Mouse (Mus musculus): Measurements from ENCODE around the gene Syde1.

The Syde1 gene

GRCm38 (mm10) chr10:78591406-78592328 is at the start of gene Syde1:
Gene Syde1, minus strand, starts transcription at chr10:78591964.
- in situ Hi-C loops (cut with MboI, MseI), result loop anchor here in 1 of 2 experiments (25.0 kb wide), 1 partner anchor 1271 kb away; the partner anchor contains the start of genes Plppr3, Prtn3 and Ptbp1

DNA sequence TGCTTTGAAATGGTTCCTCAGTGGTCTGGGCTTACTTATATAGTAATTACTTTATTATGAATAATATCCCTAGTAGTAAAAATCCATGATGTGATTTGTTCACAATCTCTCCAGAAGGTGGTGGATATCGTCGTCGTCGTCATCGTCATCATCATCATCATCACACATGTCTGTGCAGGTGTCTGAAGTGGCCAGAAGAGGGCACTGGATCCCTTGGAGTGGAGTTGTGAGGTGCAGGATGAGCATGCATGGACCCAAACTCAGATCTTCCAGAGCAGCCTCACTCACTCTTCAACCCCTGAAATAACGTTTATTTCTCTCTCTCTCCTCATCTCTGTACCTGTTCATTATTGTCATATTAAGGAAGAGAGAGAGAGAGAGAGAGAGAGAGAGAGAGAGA is 40.5 kb upstream of the Syde1 start:
- in situ Hi-C loops (cut with MboI, MseI), result loop anchor here in 1 of 2 experiments (25.0 kb wide), 1 partner anchor 480 kb away; no protein-coding TSS in a partner anchor

GRCm38 (mm10) chr10:78630194-78630593 is 38.4 kb upstream of the Syde1 start:
- in situ Hi-C loops (cut with MboI, MseI), result loop anchor here in 1 of 2 experiments (25.0 kb wide), 1 partner anchor 482 kb away; no protein-coding TSS in a partner anchor

DNA sequence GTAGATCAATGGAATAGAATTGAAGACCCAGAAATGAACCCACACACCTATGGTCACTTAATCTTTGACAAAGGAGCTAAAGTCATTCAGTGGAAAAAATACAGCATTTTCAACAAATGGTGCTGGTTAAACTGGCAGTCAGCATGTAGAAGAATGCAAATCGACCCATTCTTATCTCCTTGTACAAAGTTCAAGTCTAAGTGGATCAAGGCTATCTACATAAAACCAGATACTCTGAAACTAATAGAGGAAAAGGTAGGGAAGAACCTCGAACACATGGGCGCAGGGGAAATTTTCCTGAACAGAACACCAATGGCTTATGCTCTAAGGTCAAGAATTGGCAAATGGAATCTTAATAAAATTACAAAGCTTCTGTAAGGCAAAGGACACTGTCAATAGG is 31.4 kb upstream of the Syde1 start:
- in situ Hi-C loops (cut with MboI, MseI), result loop anchor here in 1 of 2 experiments (10.0 kb wide), 1 partner anchor 892 kb away; no protein-coding TSS in a partner anchor

DNA sequence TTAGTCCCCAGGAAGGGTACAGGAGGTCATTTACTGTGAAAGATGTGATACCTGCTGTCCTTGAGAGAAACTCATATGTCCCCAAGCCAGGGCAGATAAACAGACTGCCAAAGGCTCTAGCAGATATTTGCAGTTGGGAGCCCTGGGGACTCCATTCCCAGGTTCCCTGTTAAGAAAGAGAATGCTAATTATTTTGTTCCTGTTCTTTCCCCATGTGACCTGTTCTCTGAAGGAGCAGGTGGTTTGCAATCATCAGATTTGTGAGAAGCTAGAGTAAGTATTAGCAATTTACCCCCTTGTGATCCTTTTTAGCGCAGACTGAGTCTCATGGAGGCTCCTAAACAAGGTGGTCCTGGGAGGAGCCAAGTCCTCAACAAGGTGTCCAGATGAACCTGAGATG is 26.2 kb upstream of the Syde1 start, which contains the start of gene Olfr1357:
Olfr1357 (minus strand) TSS at position 101 of the 400 bp plus-strand sequence.
- in situ Hi-C loops (cut with MboI, MseI), result no loop called here

DNA sequence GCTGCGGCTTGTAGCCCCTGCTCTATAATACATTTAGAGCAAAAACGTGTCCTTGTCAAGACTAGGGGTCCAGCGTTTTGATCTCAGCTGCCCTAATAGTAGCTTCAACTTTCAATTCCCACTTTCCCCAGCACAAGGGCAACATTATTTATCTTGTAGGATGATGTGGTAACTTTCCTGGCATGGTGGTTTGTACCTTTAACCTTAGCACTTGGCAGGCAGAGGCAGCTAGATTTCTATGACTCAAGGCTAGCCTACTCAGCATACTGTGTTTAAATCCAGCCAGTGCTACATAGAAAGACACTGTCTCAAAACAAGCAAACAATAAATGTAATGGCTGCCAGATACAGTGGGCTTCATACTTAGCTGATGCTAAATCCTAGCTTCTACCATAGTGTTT is 15.8 kb upstream of the Syde1 start:
- in situ Hi-C loops (cut with MboI, MseI), result no loop called here

- in situ Hi-C loops (cut with MboI, MseI), result no loop called here
Measured at GRCm38 (mm10) chr10:78605080-78605479, 13.3 kb upstream of the Syde1 start.

- in situ Hi-C loops (cut with MboI, MseI), result loop anchor here (5.0 to 25.0 kb wide), 2 partner anchors 73 to 1262 kb away; partner anchors contain the start of genes Plppr3 (in 1 of the 2), Prtn3 (in 1 of the 2) and Ptbp1 (in 1 of the 2)
Measured at GRCm38 (mm10) chr10:78599865-78600264, 8.1 kb upstream of the Syde1 start.

DNA sequence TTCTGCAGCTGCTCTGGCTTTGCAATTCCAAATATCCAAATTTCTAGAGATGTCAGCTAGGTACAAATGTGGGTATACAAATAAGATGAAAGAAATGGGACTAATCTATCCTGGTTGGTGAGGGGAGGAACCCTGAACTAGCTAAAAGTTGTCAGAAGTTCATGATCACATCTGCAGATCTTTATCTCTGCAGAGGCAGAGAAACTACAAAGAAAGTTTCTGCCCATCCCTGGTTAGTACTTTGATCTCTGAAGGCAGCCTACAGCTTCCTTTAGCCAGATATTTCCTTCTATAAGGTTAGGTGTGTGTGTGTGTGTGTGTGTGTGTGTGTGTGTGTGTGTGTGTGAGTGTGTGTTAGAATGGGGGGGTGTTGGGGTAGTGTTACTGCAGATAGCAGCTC is 2.8 kb upstream of the Syde1 start:
- in situ Hi-C loops (cut with MboI, MseI), result loop anchor here in 1 of 2 experiments (25.0 kb wide), 1 partner anchor 1268 kb away; the partner anchor contains the start of genes Plppr3, Prtn3 and Ptbp1

DNA sequence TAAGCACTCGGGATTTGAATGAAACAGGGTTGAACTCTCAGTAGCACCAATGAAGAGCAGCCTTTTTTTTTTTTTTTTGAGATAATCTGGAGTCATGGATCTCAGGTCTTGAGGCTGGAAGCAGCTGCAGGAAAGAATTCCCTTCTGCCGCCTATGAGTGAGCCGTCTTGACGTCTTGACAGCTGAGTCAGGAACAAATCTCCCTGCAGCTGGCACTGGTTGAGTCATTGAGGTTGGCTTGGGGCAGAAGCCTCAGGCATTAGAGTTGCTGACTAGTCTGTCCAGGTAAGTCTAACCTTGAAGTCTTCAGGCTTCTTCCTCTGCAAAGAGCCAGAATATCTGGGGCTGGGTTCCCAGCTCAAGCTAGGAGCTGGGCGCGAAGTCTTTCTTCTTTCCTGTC is 2.4 kb upstream of the Syde1 start:
- in situ Hi-C loops (cut with MboI, MseI), result loop anchor here in 1 of 2 experiments (25.0 kb wide), 1 partner anchor 1268 kb away; the partner anchor contains the start of genes Plppr3, Prtn3 and Ptbp1

DNA sequence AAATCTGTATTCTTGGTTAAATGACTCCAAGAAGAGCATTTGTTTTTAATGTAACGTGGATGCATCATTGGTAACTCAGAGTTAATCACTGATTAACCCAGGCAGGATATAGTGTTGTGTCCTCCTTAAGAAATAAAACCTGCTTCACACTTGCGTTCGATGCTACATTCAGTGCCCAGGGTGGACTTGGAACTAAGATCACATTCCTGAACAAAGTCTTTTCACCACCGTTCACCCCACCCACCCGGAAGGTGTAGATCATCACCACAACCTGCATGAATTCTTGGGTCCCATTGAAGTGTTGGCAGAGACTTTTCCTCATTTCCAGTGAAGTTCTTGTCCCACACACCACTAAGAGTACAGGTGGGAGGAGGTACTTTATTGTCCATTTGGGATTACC is 2.0 kb upstream of the Syde1 start:
- in situ Hi-C loops (cut with MboI, MseI), result loop anchor here in 1 of 2 experiments (25.0 kb wide), 1 partner anchor 1269 kb away; the partner anchor contains the start of genes Plppr3, Prtn3 and Ptbp1

DNA sequence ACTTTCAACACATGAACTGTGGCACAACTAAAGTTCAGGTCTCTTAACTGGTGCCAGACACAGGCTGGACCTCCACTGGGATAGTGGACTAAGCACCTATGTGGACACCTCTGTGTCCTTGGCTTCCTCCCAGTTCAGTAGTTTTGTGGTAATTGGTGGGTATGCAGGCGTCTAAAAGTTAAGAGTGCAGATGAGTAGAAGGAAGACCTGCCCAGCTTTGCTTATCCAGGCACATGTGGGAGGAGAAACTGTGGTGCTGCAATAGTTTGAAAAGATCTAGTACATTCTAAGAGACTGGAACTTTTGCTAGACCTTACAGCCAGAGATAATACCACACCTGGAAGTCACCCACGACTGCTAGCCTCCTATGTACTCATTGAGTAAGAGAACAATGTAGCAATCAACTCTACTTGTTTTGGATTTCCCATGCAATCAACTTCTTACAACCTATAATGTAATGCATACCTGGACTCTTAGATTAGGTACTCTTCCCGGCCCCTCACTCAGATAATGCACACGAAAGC is 1.2 kb upstream of the Syde1 start:
- in situ Hi-C loops (cut with MboI, MseI), result loop anchor here in 1 of 2 experiments (25.0 kb wide), 1 partner anchor 1269 kb away; the partner anchor contains the start of genes Plppr3, Prtn3 and Ptbp1

- in situ Hi-C loops (cut with MboI, MseI), result loop anchor here in 1 of 2 experiments (25.0 kb wide), 1 partner anchor 1272 kb away; the partner anchor contains the start of genes Plppr3, Prtn3 and Ptbp1
Measured at GRCm38 (mm10) chr10:78590744-78591143, 1.0 kb downstream of the Syde1 start.

GRCm38 (mm10) chr10:78589901-78590300 is 1.9 kb downstream of the Syde1 start:
- in situ Hi-C loops (cut with MboI, MseI), result loop anchor here in 1 of 2 experiments (25.0 kb wide), 1 partner anchor 1272 kb away; the partner anchor contains the start of genes Plppr3, Prtn3 and Ptbp1

GRCm38 (mm10) chr10:78589291-78589690 is 2.5 kb downstream of the Syde1 start:
- in situ Hi-C loops (cut with MboI, MseI), result loop anchor here in 1 of 2 experiments (25.0 kb wide), 1 partner anchor 1273 kb away; the partner anchor contains the start of genes Plppr3, Prtn3 and Ptbp1

- in situ Hi-C loops (cut with MboI, MseI), result loop anchor here in 1 of 2 experiments (25.0 kb wide), 1 partner anchor 1276 kb away; the partner anchor contains the start of genes Plppr3, Prtn3 and Ptbp1
Measured at GRCm38 (mm10) chr10:78586026-78586425, 5.7 kb downstream of the Syde1 start.

DNA sequence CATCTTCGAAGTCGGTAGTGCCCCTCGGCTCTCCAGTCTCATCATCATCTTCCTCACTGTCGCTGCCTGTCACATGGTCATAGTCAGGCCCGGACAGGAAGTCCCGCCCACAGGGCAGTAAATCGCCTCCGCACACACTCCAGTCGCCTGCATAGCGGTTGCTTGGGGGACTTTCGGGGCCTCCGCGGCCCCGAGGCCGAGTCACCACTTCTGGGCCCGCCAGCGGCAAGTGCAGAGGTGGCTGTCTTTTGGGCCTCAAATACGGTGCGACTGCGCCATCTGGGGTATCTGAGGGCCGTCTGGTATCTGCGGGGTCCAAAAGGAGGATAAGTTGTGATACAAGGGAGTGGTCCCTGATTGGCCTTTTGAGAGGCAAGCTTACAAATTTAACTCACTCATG is 6.2 kb downstream of the Syde1 start:
- in situ Hi-C loops (cut with MboI, MseI), result loop anchor here in 1 of 2 experiments (25.0 kb wide), 1 partner anchor 1277 kb away; the partner anchor contains the start of genes Plppr3, Prtn3 and Ptbp1

DNA sequence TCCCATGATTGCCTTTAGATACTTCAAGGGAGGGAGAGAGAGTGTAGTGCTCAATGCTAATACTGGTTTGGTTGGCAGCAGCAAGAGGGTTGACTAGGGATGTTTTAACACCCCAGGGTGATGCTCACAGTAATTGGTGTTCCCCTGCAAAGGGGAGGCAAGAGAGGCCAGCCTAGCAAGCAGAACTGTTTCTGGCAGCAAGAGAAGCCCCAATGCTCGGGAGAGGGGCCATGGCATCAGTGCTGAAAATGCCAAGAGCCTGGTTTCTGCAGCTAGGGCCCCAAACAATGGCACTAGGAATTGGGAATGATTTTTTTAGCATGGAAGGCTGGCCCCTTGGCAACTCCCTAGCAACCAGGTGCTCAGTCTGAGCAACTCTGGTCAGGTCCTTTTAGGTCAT is 6.8 kb downstream of the Syde1 start:
- in situ Hi-C loops (cut with MboI, MseI), result loop anchor here in 1 of 2 experiments (25.0 kb wide), 1 partner anchor 1277 kb away; the partner anchor contains the start of genes Plppr3, Prtn3 and Ptbp1

GRCm38 (mm10) chr10:78583939-78584338 is 7.8 kb downstream of the Syde1 start:
- in situ Hi-C loops (cut with MboI, MseI), result loop anchor here in 1 of 2 experiments (25.0 kb wide), 1 partner anchor 1278 kb away; the partner anchor contains the start of genes Plppr3, Prtn3 and Ptbp1

GRCm38 (mm10) chr10:78583347-78583746 is 8.4 kb downstream of the Syde1 start:
- in situ Hi-C loops (cut with MboI, MseI), result loop anchor here in 1 of 2 experiments (25.0 kb wide), 1 partner anchor 1279 kb away; the partner anchor contains the start of genes Plppr3, Prtn3 and Ptbp1

DNA sequence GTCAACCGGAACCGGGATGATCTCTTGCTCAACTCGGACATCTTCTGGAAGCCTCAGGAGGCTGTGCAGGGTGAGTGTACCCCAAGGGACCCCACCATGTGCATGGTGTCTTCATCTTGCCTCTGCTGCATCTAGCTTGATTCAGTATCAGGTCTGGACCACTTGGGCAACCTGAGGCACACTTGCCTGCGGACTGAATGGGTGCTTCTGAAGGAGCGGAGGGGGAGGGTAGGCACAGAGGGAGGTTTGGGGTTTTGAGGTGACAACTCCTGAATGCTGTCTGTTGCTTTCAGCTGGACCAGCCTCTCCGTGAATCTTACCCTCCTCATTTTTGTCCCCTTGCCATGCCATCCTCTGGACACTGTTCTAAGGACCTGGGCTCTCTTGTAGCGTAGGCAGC is 10.6 kb downstream of the Syde1 start:
- in situ Hi-C loops (cut with MboI, MseI), result loop anchor here in 1 of 2 experiments (25.0 kb wide), 1 partner anchor 1281 kb away; the partner anchor contains the start of genes Plppr3, Prtn3 and Ptbp1

Measured in T-helper 17 cell (primary cell).